17 mouse cellular contexts compared by ENCODE assay signal in genomic region chr2:22677066-22677465, GRCm38 (mm10). TPM values are rescaled to one million over a fixed set of nuclear protein-coding genes. Genes with fewer than 3 reads are reported as not detected.
DNase-seq lines count a peak whose midpoint lies in the region; ATAC-seq and TF ChIP-seq lines count a peak whose summit lies in the region.
"Had no signal": no experiment of that assay in that cellular context is flagged by ENCODE, and none has a peak within 500 bp of the region (broad histone marks: within the 10 kb centered on the region; RNA-seq: fewer than 3 reads in every experiment).

No protein-coding gene starts in this region.

- H3K9me3 ChIP-seq in hindbrain, postnatal 0 days (ENCODE audit: low read length): no peaks in the 10 kb centered on the region
- H3K9me3 ChIP-seq in hindbrain, embryonic 16.5 days (ENCODE audit: control insufficient read depth, low read length): no peaks in the 10 kb centered on the region
- H3K9me3 ChIP-seq in lung, embryonic 15.5 days: no peaks in the 10 kb centered on the region
- no peaks in the 10 kb centered on the region for H3K9me3 ChIP-seq in lung, postnatal 0 days (ENCODE audit: low read length)
- H3K9me3 ChIP-seq in intestine, postnatal 0 days (ENCODE audit: control insufficient read depth): no peaks in the 10 kb centered on the region
- H3K9me3 ChIP-seq in heart, embryonic 11.5 days (replicated peaks; ENCODE audit: control insufficient read depth, low read length): no peaks in the 10 kb centered on the region
- H3K9me3 ChIP-seq: G1E; heart, embryonic 12.5 days; liver, embryonic 12.5 days had no signal

- ATAC-seq in hindbrain, postnatal 0 days: 0 out of 2 replicates have a peak, but pooled peaks have one; percentile 29
- ATAC-seq in hindbrain, embryonic 16.5 days: no peak; the same call in 1 of the 2 replicates
- ATAC-seq in lung, embryonic 15.5 days (ENCODE audit: borderline replicate concordance, extremely low read depth, low FRiP score, low TSS enrichment): peak; percentile 39; the same call in 1 of the 2 replicates
- no peak for ATAC-seq in lung, postnatal 0 days
- ATAC-seq in intestine, postnatal 0 days: peak; percentile 80
- ATAC-seq in heart, embryonic 11.5 days (replicated peaks; ENCODE audit: insufficient number of reproducible peaks, low FRiP score, low TSS enrichment): no peak
- ATAC-seq: liver, embryonic 12.5 days had no signal

- no peak overlapping the region for H3K9ac ChIP-seq in hindbrain, postnatal 0 days (replicated peaks; ENCODE audit: low read length)
- H3K9ac ChIP-seq in hindbrain, embryonic 16.5 days (ENCODE audit: low read depth, low read length): no peak overlapping the region
- no peak overlapping the region for H3K9ac ChIP-seq in lung, embryonic 15.5 days
- H3K9ac ChIP-seq in lung, postnatal 0 days (replicated peaks; ENCODE audit: low read depth): no peak overlapping the region
- no peak overlapping the region for H3K9ac ChIP-seq in intestine, postnatal 0 days (ENCODE audit: low read depth, low read length)
- no peak overlapping the region for H3K9ac ChIP-seq in heart, embryonic 11.5 days (ENCODE audit: low read depth, low read length)
- H3K9ac ChIP-seq: heart, embryonic 12.5 days; liver, embryonic 12.5 days had no signal

- no peak overlapping the region for H3K4me2 ChIP-seq in hindbrain, postnatal 0 days (ENCODE audit: low read depth, low read length)
- no peak overlapping the region for H3K4me2 ChIP-seq in hindbrain, embryonic 16.5 days (ENCODE audit: low read length)
- no peak overlapping the region for H3K4me2 ChIP-seq in lung, embryonic 15.5 days
- no peak overlapping the region for H3K4me2 ChIP-seq in lung, postnatal 0 days (replicated peaks; ENCODE audit: low read depth, low read length)
- H3K4me2 ChIP-seq in intestine, postnatal 0 days (replicated peaks; ENCODE audit: low read depth): no peak overlapping the region
- no peak overlapping the region for H3K4me2 ChIP-seq in heart, embryonic 11.5 days
- H3K4me2 ChIP-seq: heart, embryonic 12.5 days; liver, embryonic 12.5 days had no signal

- TF ChIP-seq CTCF in hindbrain, postnatal 0 days (IDR thresholded peaks at IDR 0.05; ENCODE audit: low read depth): no peak
- no peak for TF ChIP-seq CTCF in lung, postnatal 0 days (IDR thresholded peaks at IDR 0.05)
- TF ChIP-seq CTCF in intestine, postnatal 0 days (IDR thresholded peaks at IDR 0.05; ENCODE audit: low read depth): no peak

- H3K4me3 ChIP-seq in hindbrain, postnatal 0 days (ENCODE audit: low read length): no peak overlapping the region
- H3K4me3 ChIP-seq in hindbrain, embryonic 16.5 days (ENCODE audit: low read length): no peak overlapping the region
- no peak overlapping the region for H3K4me3 ChIP-seq in lung, embryonic 15.5 days
- H3K4me3 ChIP-seq in lung, postnatal 0 days (ENCODE audit: low read depth, low read length): no peak overlapping the region
- H3K4me3 ChIP-seq in intestine, postnatal 0 days (ENCODE audit: low read depth, low read length): no peak overlapping the region
- no peak overlapping the region for H3K4me3 ChIP-seq in heart, embryonic 11.5 days (ENCODE audit: low read depth, low read length)
- H3K4me3 ChIP-seq: erythroblast, embryonic 14.5 days; heart, embryonic 12.5 days; liver, embryonic 12.5 days had no signal

- H3K36me3 ChIP-seq in hindbrain, postnatal 0 days (ENCODE audit: insufficient read depth, low read length): no peaks in the 10 kb centered on the region
- H3K36me3 ChIP-seq in hindbrain, embryonic 16.5 days (ENCODE audit: control insufficient read depth, insufficient read depth, low read length): peaks cover 2% of the 10 kb centered on the region; the same call in 1 of the 2 replicates
- H3K36me3 ChIP-seq in lung, embryonic 15.5 days: no peaks in the 10 kb centered on the region
- no peaks in the 10 kb centered on the region for H3K36me3 ChIP-seq in lung, postnatal 0 days (ENCODE audit: insufficient read depth, low read length)
- H3K36me3 ChIP-seq in intestine, postnatal 0 days (ENCODE audit: control insufficient read depth, insufficient read depth): no peaks in the 10 kb centered on the region
- no peaks in the 10 kb centered on the region for H3K36me3 ChIP-seq in heart, embryonic 11.5 days (ENCODE audit: control insufficient read depth, insufficient read depth, low read length)
- H3K36me3 ChIP-seq: G1E; heart, embryonic 12.5 days; liver, embryonic 12.5 days had no signal

- TF ChIP-seq EP300 in lung, postnatal 0 days (IDR thresholded peaks at IDR 0.05): no peak

- 43% methylated on average over 8 of the region's 8 CpGs for WGBS in hindbrain, postnatal 0 days
- WGBS in hindbrain, embryonic 16.5 days: 39% methylated on average over 8 of the region's 8 CpGs
- 24% methylated on average over 8 of the region's 8 CpGs for WGBS in lung, embryonic 15.5 days
- WGBS in lung, postnatal 0 days: 19% methylated on average over 8 of the region's 8 CpGs
- 13% methylated on average over 8 of the region's 8 CpGs for WGBS in intestine, postnatal 0 days
- WGBS in heart, embryonic 11.5 days (ENCODE audit: insufficient replicate concordance): 47% methylated on average over 8 of the region's 8 CpGs

- no peak for DNase-seq in hindbrain, postnatal 0 days (ENCODE audit: low spot score)
- DNase-seq in lung, postnatal 0 days (ENCODE audit: low spot score): no peak
- peak; percentile 7 for DNase-seq in WW6 (ENCODE audit: low read depth, low spot score)
- DNase-seq in yolk sac, embryonic 10.5 days (ENCODE audit: low spot score): no peak
- DNase-seq: B cell, adult 2 months; cerebellum, adult 11 months; gastrocnemius, postnatal 25 days; spleen, adult 18-20 months had no signal

- no peaks in the 10 kb centered on the region for H3K27me3 ChIP-seq in hindbrain, postnatal 0 days (ENCODE audit: insufficient read depth, low read length)
- H3K27me3 ChIP-seq in hindbrain, embryonic 16.5 days (replicated peaks; ENCODE audit: control insufficient read depth, insufficient read depth, low read length): no peaks in the 10 kb centered on the region
- no peaks in the 10 kb centered on the region for H3K27me3 ChIP-seq in lung, embryonic 15.5 days
- no peaks in the 10 kb centered on the region for H3K27me3 ChIP-seq in lung, postnatal 0 days (replicated peaks; ENCODE audit: insufficient read depth, low read length)
- H3K27me3 ChIP-seq in intestine, postnatal 0 days (replicated peaks; ENCODE audit: control insufficient read depth, insufficient read depth, low read length): no peaks in the 10 kb centered on the region
- no peaks in the 10 kb centered on the region for H3K27me3 ChIP-seq in heart, embryonic 11.5 days (ENCODE audit: control insufficient read depth, insufficient read depth, low read length)
- H3K27me3 ChIP-seq: heart, embryonic 12.5 days; liver, embryonic 12.5 days had no signal

- no peak overlapping the region for H3K27ac ChIP-seq in hindbrain, postnatal 0 days
- H3K27ac ChIP-seq in hindbrain, embryonic 16.5 days (ENCODE audit: low read depth, low read length): no peak overlapping the region
- no peak overlapping the region for H3K27ac ChIP-seq in lung, embryonic 15.5 days
- no peak overlapping the region for H3K27ac ChIP-seq in lung, postnatal 0 days (ENCODE audit: low read length)
- no peak overlapping the region for H3K27ac ChIP-seq in intestine, postnatal 0 days (ENCODE audit: low read depth, low read length)
- H3K27ac ChIP-seq in heart, embryonic 11.5 days (ENCODE audit: low read depth, low read length): no peak overlapping the region
- H3K27ac ChIP-seq: liver, embryonic 12.5 days had no signal

- no peaks in the 10 kb centered on the region for H3K4me1 ChIP-seq in hindbrain, postnatal 0 days (ENCODE audit: insufficient read depth, low read length)
- no peaks in the 10 kb centered on the region for H3K4me1 ChIP-seq in hindbrain, embryonic 16.5 days (ENCODE audit: control insufficient read depth, insufficient read depth, low read depth, low read length)
- no peaks in the 10 kb centered on the region for H3K4me1 ChIP-seq in lung, embryonic 15.5 days
- H3K4me1 ChIP-seq in lung, postnatal 0 days (ENCODE audit: insufficient read depth, low read depth, low read length): no peaks in the 10 kb centered on the region
- H3K4me1 ChIP-seq in intestine, postnatal 0 days (replicated peaks; ENCODE audit: control insufficient read depth, insufficient read depth, low read length): no peaks in the 10 kb centered on the region; the same call in 1 of the 2 replicates
- H3K4me1 ChIP-seq in heart, embryonic 11.5 days (ENCODE audit: control insufficient read depth, insufficient read depth, low read length): no peaks in the 10 kb centered on the region
- H3K4me1 ChIP-seq: heart, embryonic 12.5 days; liver, embryonic 12.5 days had no signal

RNA-seq across cellular contexts. Expression of gene Gad2, which starts 55.1 kb away (rescaled TPM):
- 34.9 and 40.0 TPM in 2 replicates for total RNA-seq in hindbrain, postnatal 0 days (2014; rRNA removed)
- 46.1 and 48.3 TPM in 2 replicates for polyA plus RNA-seq in hindbrain, postnatal 0 days (2015; fragmentation: Nextera tagmentation; extraction: Ambion mirVana)
- polyA plus RNA-seq in hindbrain, embryonic 16.5 days (2015; fragmentation: Nextera tagmentation; extraction: Ambion mirVana): 41.1 and 42.3 TPM in 2 replicates
- 0.19 and 0.56 TPM in 2 replicates for polyA plus RNA-seq in lung, embryonic 15.5 days (2015; fragmentation: Nextera tagmentation; extraction: Ambion mirVana)
- 0.02 TPM in 1 of 2 replicates, not detected in the other for polyA plus RNA-seq in lung, postnatal 0 days (2015; fragmentation: Nextera tagmentation; extraction: Ambion mirVana)
- polyA plus RNA-seq in intestine, postnatal 0 days (2015; fragmentation: Nextera tagmentation; extraction: Ambion mirVana): not detected in 2 replicates
- polyA plus RNA-seq in heart, embryonic 11.5 days (2014; fragmentation: Nextera tagmentation; extraction: Ambion mirVana): 0.03 and 0.07 TPM in 2 replicates
- total RNA-seq: gastrocnemius, postnatal 25 days; monocyte, adult 5-6 weeks had no signal
- polyA plus RNA-seq: erythroblast, embryonic 14.5 days; G1E; liver, embryonic 12.5 days had no signal

Comparison
In these comparisons a context has a peak if more than half of its experiments do, and no peak if none do; other contexts are left out.
1. ATAC-seq: peak in hindbrain, postnatal 0 days (single experiment), lung, embryonic 15.5 days (single experiment) and intestine, postnatal 0 days (single experiment); none in hindbrain, embryonic 16.5 days (single experiment), lung, postnatal 0 days (single experiment) and heart, embryonic 11.5 days (single experiment).
2. RNA of gene Gad2, which starts 55.1 kb away (polyA plus RNA-seq): 46.1 to 48.3 TPM in hindbrain, postnatal 0 days and 41.1 to 42.3 TPM in hindbrain, embryonic 16.5 days; 0.19 to 0.56 TPM in lung, embryonic 15.5 days, 0.03 to 0.07 TPM in heart, embryonic 11.5 days, 0.02 TPM in lung, postnatal 0 days and not detected in intestine, postnatal 0 days; every median in the first group is over 10 times any median in the second.